ENCODE assay signal across 24 mouse cellular contexts in the genomic region with DNA sequence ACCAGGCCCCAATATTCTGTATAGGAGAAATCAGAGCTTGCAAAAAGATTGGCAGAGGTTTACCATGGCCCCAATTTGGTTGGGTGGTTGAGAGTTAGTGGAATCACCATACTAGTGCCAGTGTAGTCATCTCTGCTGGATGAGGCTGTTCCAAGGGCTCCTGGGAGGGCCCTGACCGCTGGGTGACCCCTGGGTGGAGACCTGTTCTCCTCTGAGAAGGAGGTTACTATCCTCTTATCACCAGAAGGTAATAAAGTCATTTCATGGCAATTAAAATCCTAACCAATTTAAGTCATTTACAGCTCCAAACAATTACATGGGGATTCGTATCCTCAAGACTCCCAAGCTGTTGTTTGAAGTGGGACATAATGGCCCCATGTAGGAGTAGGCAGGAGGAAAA. TPM values are rescaled to one million over a fixed set of nuclear protein-coding genes. Genes with fewer than 3 reads are reported as not detected.
"Had no signal": no experiment of that assay in that cellular context is flagged by ENCODE, and none has a peak within 500 bp of the region (broad histone marks: within the 10 kb centered on the region; RNA-seq: fewer than 3 reads in every experiment).

No protein-coding gene starts in this region.

- H3K4me3 ChIP-seq: lung, embryonic 15.5 days; megakaryocyte, embryonic 14.5 days; midbrain, embryonic 13.5 days; midbrain, embryonic 15.5 days; neural tube, embryonic 12.5 days; stomach, embryonic 15.5 days had no signal

- H3K4me1 ChIP-seq: lung, embryonic 15.5 days; megakaryocyte, embryonic 14.5 days; midbrain, embryonic 13.5 days; midbrain, embryonic 15.5 days; neural tube, embryonic 12.5 days; stomach, embryonic 15.5 days had no signal

- H3K9me3 ChIP-seq: lung, embryonic 15.5 days; megakaryocyte, embryonic 14.5 days; midbrain, embryonic 13.5 days; midbrain, embryonic 15.5 days; neural tube, embryonic 12.5 days; stomach, embryonic 15.5 days had no signal

- H3K9ac ChIP-seq: lung, embryonic 15.5 days; midbrain, embryonic 13.5 days; midbrain, embryonic 15.5 days; neural tube, embryonic 12.5 days; stomach, embryonic 15.5 days had no signal

- ATAC-seq: lung, postnatal 0 days; midbrain, embryonic 13.5 days; midbrain, embryonic 15.5 days had no signal

- H3K4me2 ChIP-seq: lung, embryonic 15.5 days; midbrain, embryonic 11.5 days; midbrain, embryonic 13.5 days; midbrain, embryonic 15.5 days; neural tube, embryonic 12.5 days; stomach, embryonic 15.5 days had no signal

- H3K27me3 ChIP-seq: lung, embryonic 15.5 days; megakaryocyte, embryonic 14.5 days; midbrain, embryonic 13.5 days; midbrain, embryonic 15.5 days; neural tube, embryonic 12.5 days; stomach, embryonic 15.5 days had no signal

- H3K36me3 ChIP-seq: lung, embryonic 15.5 days; midbrain, embryonic 13.5 days; midbrain, embryonic 15.5 days; neural tube, embryonic 12.5 days; stomach, embryonic 15.5 days had no signal

- H3K27ac ChIP-seq: lung, embryonic 15.5 days; macrophage; midbrain, embryonic 13.5 days; midbrain, embryonic 15.5 days; neural tube, embryonic 12.5 days; stomach, embryonic 15.5 days; stomach, postnatal 0 days had no signal

- DNase-seq: lung, adult 18-20 months; lung, postnatal 14 days; lung, postnatal 36 days; right cerebral cortex, postnatal 14 days; spleen, adult 18-20 months; thymus, adult 2 months; thymus, postnatal 25 days; thymus, postnatal 4 days had no signal

RNA-seq across cellular contexts. Expression of gene Isx, which starts 24.3 kb away (rescaled TPM):
- total RNA-seq: megakaryocyte progenitor cell, adult 5-6 weeks; midbrain, postnatal 0 days; monocyte, adult 5-6 weeks; neutrophil, adult 5-6 weeks had no signal
- polyA plus RNA-seq: lung, embryonic 15.5 days; lung, postnatal 0 days; macrophage; midbrain, embryonic 11.5 days; midbrain, embryonic 13.5 days; midbrain, embryonic 15.5 days; midbrain, postnatal 0 days; neural tube, embryonic 12.5 days; neural tube, embryonic 14.5 days; testis, adult 2 months had no signal
